Mouse (Mus musculus) gastrocnemius, adult 8-10 months (tissue): Measurements from ENCODE around the gene Dynlt1c. TPM values are rescaled to one million over a fixed set of nuclear protein-coding genes. Genes with fewer than 3 reads are reported as not detected.
"Not testable (repeated sequence)": the region's sequence is repeated elsewhere in the genome, so short reads cannot be mapped to it uniquely, and the experiment has no call there.

Source experiments
- DNase-seq, 2 experiments: peaks; one replicate each; pipeline ENCODE4 v3.0.0; 2022; ENCODE audit warnings: low spot score in 2 of 2
- total RNA-seq, 4 experiments: library from RNA; stranded (reverse); gene quantifications; 2 replicates each; pipeline ENCODE4 v1.2.4; 2022

Dynlt1c gene
- total RNA-seq = 1 to 10 TPM in 3 of 4 experiments, under 1 TPM in 1; 0.72 to 2.6 (median 1.9) TPM

- DNase-seq = peak; percentile 64 to 84
These were observed at the start of gene Dynlt1c for GRCm38 (mm10) chr17:6601204-6601911. Gene Dynlt1c, plus strand, starts transcription at chr17:6601671.

- not testable (repeated sequence) for DNase-seq
These were observed 47.7 kb upstream of the Dynlt1c start for GRCm38 (mm10) chr17:6553798-6554197.

DNA sequence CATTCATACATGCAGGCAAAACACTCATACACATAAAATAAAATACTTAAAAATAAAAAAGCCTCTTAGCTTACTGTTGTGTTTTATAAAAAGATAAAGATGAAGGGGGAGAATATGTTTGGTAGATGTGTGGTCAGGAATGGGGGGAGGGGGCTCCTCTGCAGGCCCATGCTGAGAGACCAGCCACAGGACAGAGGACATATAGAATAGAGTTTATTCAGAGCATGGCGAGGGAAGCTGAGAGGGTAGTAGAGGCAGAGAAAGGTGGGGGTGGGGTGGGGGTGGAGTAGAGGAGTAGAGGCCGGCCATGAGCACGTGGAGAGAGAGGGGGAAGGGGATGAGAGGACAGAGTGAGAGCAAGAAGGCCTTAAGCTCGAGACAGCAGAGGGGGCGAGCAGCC, 47.2 kb upstream of the Dynlt1c start:
- not testable (repeated sequence) for DNase-seq

- DNase-seq = not testable (repeated sequence)
These were observed 41.9 kb upstream of the Dynlt1c start for GRCm38 (mm10) chr17:6559447-6560133.

DNA sequence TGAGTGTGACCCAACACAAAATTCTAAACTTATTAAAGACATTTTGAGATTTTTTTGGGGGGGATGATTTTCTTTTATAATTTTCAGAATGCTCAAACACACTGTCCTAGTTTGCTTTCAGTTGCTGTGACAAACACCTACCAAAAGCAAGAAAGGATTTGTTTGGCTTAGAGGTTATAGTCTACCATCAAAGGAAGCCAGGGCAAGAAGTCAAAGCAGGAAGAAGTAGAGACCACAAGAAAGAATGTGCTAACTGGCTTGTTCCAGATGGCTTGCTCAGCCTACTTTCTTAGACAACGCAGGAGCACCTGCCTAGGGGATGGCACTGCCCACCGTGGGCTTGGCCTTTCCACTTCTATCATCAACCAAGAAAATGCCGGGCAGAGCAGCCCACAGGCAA, 36.6 kb upstream of the Dynlt1c start:
- DNase-seq = not testable (repeated sequence)

- not testable (repeated sequence) for DNase-seq
These were observed 33.6 kb upstream of the Dynlt1c start for GRCm38 (mm10) chr17:6567908-6568307.

DNA sequence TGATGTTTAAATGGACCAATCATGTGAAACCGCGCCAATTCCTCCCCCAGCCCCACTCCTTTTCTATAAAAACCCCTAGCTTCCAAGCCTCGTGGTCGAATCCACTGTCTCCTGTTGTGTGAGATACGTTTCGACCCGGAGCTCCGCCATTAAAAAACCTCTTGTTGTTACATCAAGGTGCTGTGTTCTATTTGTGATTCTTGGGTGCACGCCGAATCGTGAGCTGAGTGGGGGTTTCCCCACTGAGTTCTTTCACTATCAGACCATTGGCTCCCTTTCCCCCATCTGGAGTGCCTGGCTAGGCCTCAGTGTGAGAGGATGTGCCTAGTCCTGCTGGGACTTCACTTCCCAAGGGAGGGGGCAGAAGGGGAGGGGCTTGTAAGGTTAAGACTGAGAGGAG, 30.2 kb upstream of the Dynlt1c start:
- DNase-seq = not testable (repeated sequence)

DNA sequence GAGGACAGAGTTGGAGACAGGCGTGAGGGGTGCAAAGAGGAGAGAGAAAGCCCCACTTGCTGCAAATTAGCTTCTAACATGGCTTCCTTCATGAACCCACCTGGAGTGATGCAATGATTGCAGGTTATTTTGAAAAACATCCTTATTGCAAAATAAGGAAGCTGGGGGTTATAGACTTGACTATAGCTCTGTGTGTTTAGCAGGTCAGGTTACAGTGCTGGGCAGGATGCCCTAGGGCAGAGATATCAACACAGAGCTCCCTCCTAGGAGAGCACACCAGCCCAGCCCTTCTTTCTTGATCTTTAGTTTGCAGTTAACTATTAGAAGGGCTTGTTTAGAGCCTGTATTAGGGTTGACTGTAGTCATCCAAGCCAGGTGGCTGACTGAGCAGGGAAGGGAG, 29.3 kb upstream of the Dynlt1c start:
- not testable (repeated sequence) for DNase-seq

- not testable (repeated sequence) for DNase-seq
These were observed 26.1 kb upstream of the Dynlt1c start for GRCm38 (mm10) chr17:6575376-6575775.

GRCm38 (mm10) chr17:6588672-6589071, 12.8 kb upstream of the Dynlt1c start:
- DNase-seq = not testable (repeated sequence)

DNA sequence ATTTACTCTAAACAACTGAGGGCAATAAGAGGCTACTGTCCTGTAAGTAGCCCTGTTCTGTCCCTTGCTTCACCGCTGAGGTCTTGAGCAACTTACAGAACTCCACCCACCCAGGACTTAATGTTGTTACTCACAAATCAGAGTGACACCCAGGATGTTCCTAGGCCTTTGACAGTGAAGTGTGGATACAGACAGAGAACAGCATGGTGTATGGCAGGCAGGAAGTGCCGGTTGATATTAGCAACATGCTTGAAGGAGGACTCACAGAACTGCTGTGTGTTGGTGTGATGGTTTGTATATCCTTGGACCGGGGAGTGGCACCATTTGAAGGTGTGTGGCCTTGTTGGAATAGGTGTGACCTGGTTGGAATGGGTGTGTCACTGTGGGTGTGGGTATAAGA, 9.4 kb upstream of the Dynlt1c start:
- not testable (repeated sequence) for DNase-seq

- DNase-seq = not testable (repeated sequence)
These were observed 7.6 kb upstream of the Dynlt1c start for GRCm38 (mm10) chr17:6593896-6594295.

- not testable (repeated sequence) for DNase-seq
These were observed 5.5 kb upstream of the Dynlt1c start for GRCm38 (mm10) chr17:6595776-6596497.

- not testable (repeated sequence) for DNase-seq
These were observed 3.1 kb upstream of the Dynlt1c start for GRCm38 (mm10) chr17:6598356-6598755.

DNA sequence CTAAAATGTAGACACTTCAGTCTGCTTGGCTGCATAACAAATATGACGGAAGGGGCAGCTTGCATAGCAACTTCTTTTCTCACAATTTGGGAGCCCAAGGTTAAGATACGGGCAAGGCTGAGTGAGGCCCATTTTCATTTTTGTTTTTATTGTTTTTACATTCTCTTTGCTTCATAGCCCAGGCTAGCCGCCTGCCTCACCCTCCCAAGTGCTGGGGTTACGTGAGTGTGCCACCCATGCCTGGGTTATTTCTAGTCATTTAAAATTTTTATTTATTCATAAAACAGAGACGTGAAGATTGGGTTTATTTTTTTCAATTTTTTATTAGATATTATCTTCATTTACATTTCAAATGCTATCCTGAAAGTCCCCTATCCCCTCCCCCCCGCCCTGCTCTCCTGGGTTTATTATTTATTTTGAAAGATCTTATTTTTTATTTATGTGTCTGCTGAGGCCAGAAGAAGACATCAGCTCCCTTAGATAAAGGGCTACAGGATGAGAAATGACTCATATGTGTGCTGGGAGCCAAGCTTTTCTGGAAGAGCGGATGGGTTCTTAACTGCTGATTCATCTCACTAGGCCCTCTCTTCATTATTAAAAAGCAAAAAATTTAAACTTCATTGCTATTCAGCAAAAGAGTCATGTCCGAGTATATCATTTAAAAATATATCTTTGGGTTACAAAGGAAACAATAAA, 1.1 kb upstream of the Dynlt1c start:
- DNase-seq = peak; percentile 50

- not testable (repeated sequence) for DNase-seq
These were observed 734 bp downstream of the Dynlt1c start for GRCm38 (mm10) chr17:6602205-6602604.

GRCm38 (mm10) chr17:6605347-6605746, 3.9 kb downstream of the Dynlt1c start:
- not testable (repeated sequence) for DNase-seq

GRCm38 (mm10) chr17:6613524-6613923, 12.1 kb downstream of the Dynlt1c start:
- not testable (repeated sequence) for DNase-seq

GRCm38 (mm10) chr17:6614316-6614715, 12.8 kb downstream of the Dynlt1c start:
- not testable (repeated sequence) for DNase-seq

DNA sequence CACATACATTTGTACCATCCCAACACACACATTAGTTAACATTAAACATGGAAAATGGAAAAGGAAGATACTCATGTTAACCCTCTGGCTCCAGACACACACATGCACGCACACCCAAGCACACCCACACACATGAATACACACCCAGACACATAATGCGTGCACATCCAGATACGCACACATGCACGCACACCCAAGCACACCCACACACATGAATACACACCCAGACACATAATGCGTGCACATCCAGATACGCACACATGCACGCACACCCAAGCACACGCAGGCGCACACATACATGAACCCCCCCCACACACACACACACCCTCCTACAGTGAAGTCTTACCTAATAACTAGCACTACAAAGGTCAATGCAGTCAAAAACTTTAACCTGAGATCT, 15.3 kb downstream of the Dynlt1c start:
- DNase-seq = not testable (repeated sequence)

DNA sequence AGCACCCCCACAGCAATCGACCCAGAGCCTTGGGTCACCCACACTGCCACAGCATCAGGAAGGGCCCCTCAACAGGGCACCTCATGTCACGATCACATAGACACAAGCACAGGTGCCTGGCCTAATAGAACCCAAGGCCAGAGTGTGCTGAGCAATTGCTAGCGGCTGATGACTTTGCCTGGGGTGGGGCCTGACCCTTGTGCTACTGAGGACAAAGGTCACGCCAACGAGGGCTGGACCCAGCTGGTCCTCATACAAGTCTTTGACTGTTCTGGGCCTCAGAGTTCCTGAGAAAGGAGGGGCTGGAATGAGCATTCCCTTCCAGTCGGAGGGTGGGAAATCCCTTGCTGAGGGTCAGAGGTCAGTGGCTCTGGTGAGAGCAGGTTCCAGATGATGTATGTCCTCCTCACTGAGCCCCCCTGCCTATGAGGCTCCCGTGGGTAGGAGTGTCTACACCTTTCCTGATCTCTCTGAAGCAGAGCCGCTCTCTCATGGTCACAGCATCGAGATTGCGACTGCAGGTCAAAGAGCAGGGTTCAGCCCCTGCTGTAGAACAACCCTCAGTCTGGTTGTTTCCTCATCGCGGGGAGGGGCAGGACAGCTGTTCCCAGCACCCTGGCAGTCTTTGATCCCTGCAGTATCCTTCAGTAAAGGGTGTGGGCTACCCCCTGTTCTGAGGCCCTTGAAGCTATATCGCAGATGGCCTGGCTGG, 16.4 kb downstream of the Dynlt1c start:
- not testable (repeated sequence) for DNase-seq
